In genomic region chr4:155164550-155164949, GRCm38 (mm10) we compare ENCODE assay signal across 8 mouse cellular contexts. TPM values are rescaled to one million over a fixed set of nuclear protein-coding genes. Genes with fewer than 3 reads are reported as not detected.
DNase-seq lines count a peak whose midpoint lies in the region; ATAC-seq and TF ChIP-seq lines count a peak whose summit lies in the region.

No protein-coding gene starts in this region.

- no peaks in the 10 kb centered on the region for H3K27me3 ChIP-seq in forebrain, embryonic 14.5 days (replicated peaks; ENCODE audit: control insufficient read depth, insufficient read depth, low read length)
- no peaks in the 10 kb centered on the region for H3K27me3 ChIP-seq in forebrain, embryonic 11.5 days (ENCODE audit: control insufficient read depth, insufficient read depth, low read length)
- H3K27me3 ChIP-seq in embryonic facial prominence, embryonic 14.5 days (replicated peaks; ENCODE audit: control insufficient read depth, insufficient read depth, low read length): no peaks in the 10 kb centered on the region
- no peaks in the 10 kb centered on the region for H3K27me3 ChIP-seq in hindbrain, postnatal 0 days (ENCODE audit: insufficient read depth, low read length)

- H3K4me3 ChIP-seq in forebrain, embryonic 14.5 days (ENCODE audit: low read depth, low read length): no peak overlapping the region
- no peak overlapping the region for H3K4me3 ChIP-seq in forebrain, embryonic 11.5 days (ENCODE audit: low read depth, low read length)
- H3K4me3 ChIP-seq in embryonic facial prominence, embryonic 14.5 days (ENCODE audit: low read depth, low read length): no peak overlapping the region
- H3K4me3 ChIP-seq in hindbrain, postnatal 0 days (ENCODE audit: low read length): no peak overlapping the region

- DNase-seq in forebrain, embryonic 14.5 days (ENCODE audit: low spot score): peak; percentile 45
- DNase-seq in forebrain, embryonic 11.5 days (ENCODE audit: low spot score): no peak
- DNase-seq in adipocyte (ENCODE audit: low spot score): peak; percentile 61
- peak; percentile 85 for DNase-seq in embryonic facial prominence, embryonic 14.5 days (ENCODE audit: low spot score)
- DNase-seq in hindbrain, postnatal 0 days (ENCODE audit: low spot score): peak; percentile 72
- peak; percentile 96 for DNase-seq in lung, postnatal 10 days
- DNase-seq in urinary bladder, adult 18-20 months (ENCODE audit: low spot score in 2 of 2): no peak
- DNase-seq in thymus, postnatal 10 days (ENCODE audit: low spot score in 2 of 2): no peak

- no peak overlapping the region for H3K4me2 ChIP-seq in forebrain, embryonic 14.5 days (ENCODE audit: low read length)
- H3K4me2 ChIP-seq in forebrain, embryonic 11.5 days (ENCODE audit: low read depth, low read length, severe bottlenecking): no peak overlapping the region
- H3K4me2 ChIP-seq in embryonic facial prominence, embryonic 14.5 days (ENCODE audit: low read depth, low read length): no peak overlapping the region
- no peak overlapping the region for H3K4me2 ChIP-seq in hindbrain, postnatal 0 days (ENCODE audit: low read depth, low read length)

- no peak overlapping the region for H3K9ac ChIP-seq in forebrain, embryonic 14.5 days (ENCODE audit: low read length)
- H3K9ac ChIP-seq in forebrain, embryonic 11.5 days (ENCODE audit: low read length): no peak overlapping the region
- H3K9ac ChIP-seq in embryonic facial prominence, embryonic 14.5 days (ENCODE audit: low read depth, low read length): no peak overlapping the region
- H3K9ac ChIP-seq in hindbrain, postnatal 0 days (replicated peaks; ENCODE audit: low read length): no peak overlapping the region

- no peak overlapping the region for H3K27ac ChIP-seq in forebrain, embryonic 14.5 days (ENCODE audit: low read depth, low read length)
- H3K27ac ChIP-seq in forebrain, embryonic 11.5 days (ENCODE audit: low read depth, low read length): no peak overlapping the region
- H3K27ac ChIP-seq in embryonic facial prominence, embryonic 14.5 days (replicated peaks; ENCODE audit: low read depth, low read length): no peak overlapping the region
- no peak overlapping the region; the same call in 1 of the 2 replicates for H3K27ac ChIP-seq in hindbrain, postnatal 0 days

- no peaks in the 10 kb centered on the region for H3K9me3 ChIP-seq in forebrain, embryonic 14.5 days (replicated peaks; ENCODE audit: control insufficient read depth, low read length)
- H3K9me3 ChIP-seq in forebrain, embryonic 11.5 days (ENCODE audit: control insufficient read depth, low read length): no peaks in the 10 kb centered on the region
- H3K9me3 ChIP-seq in embryonic facial prominence, embryonic 14.5 days (ENCODE audit: control insufficient read depth, low read length): 0 out of 2 replicates have a peak, but pooled peaks cover 4% of the 10 kb centered on the region
- H3K9me3 ChIP-seq in hindbrain, postnatal 0 days (ENCODE audit: low read length): no peaks in the 10 kb centered on the region

- ATAC-seq in forebrain, embryonic 14.5 days: peak; percentile 27; the same call in 1 of the 2 replicates
- no peak for ATAC-seq in forebrain, embryonic 11.5 days (replicated peaks; ENCODE audit: low FRiP score)
- ATAC-seq in embryonic facial prominence, embryonic 14.5 days (ENCODE audit: low read depth): peak; percentile 30; the same call in 1 of the 2 replicates
- ATAC-seq in hindbrain, postnatal 0 days: peak; percentile 33; the same call in 1 of the 2 replicates

- 68% methylated on average over 6 of the region's 6 CpGs for WGBS in forebrain, embryonic 14.5 days
- 93% methylated on average over 6 of the region's 6 CpGs for WGBS in forebrain, embryonic 11.5 days
- 80% methylated on average over 6 of the region's 6 CpGs for whole genome bisulfite sequencing in embryonic facial prominence, embryonic 14.5 days
- WGBS in hindbrain, postnatal 0 days: 50% methylated on average over 6 of the region's 6 CpGs

- peaks cover 13% of the 10 kb centered on the region; the same call in 1 of the 2 replicates for H3K4me1 ChIP-seq in forebrain, embryonic 14.5 days (ENCODE audit: control insufficient read depth, insufficient read depth, low read length)
- peaks cover 9% of the 10 kb centered on the region for H3K4me1 ChIP-seq in forebrain, embryonic 11.5 days (replicated peaks; ENCODE audit: control insufficient read depth, insufficient read depth, low read length)
- H3K4me1 ChIP-seq in embryonic facial prominence, embryonic 14.5 days (ENCODE audit: control insufficient read depth, insufficient read depth, low read length): peaks cover 48% of the 10 kb centered on the region
- H3K4me1 ChIP-seq in hindbrain, postnatal 0 days (ENCODE audit: insufficient read depth, low read length): peaks cover 24% of the 10 kb centered on the region; the same call in 1 of the 2 replicates

- no peak for TF ChIP-seq CTCF in hindbrain, postnatal 0 days (IDR thresholded peaks at IDR 0.05; ENCODE audit: low read depth)

- H3K36me3 ChIP-seq in forebrain, embryonic 14.5 days (ENCODE audit: control insufficient read depth, insufficient read depth, low read length): peaks cover 3% of the 10 kb centered on the region; the same call in 1 of the 2 replicates
- H3K36me3 ChIP-seq in forebrain, embryonic 11.5 days (ENCODE audit: control insufficient read depth, insufficient read depth, low read length): no peaks in the 10 kb centered on the region
- peaks cover 9% of the 10 kb centered on the region for H3K36me3 ChIP-seq in embryonic facial prominence, embryonic 14.5 days (ENCODE audit: control insufficient read depth, insufficient read depth, low read length)
- H3K36me3 ChIP-seq in hindbrain, postnatal 0 days (ENCODE audit: insufficient read depth, low read length): no peaks in the 10 kb centered on the region; the same call in 1 of the 2 replicates

RNA-seq across cellular contexts. Expression of gene Ski, which starts 57.8 kb away (rescaled TPM):
- 16.2 and 17.1 TPM in 2 replicates for polyA plus RNA-seq in forebrain, embryonic 14.5 days (2014; fragmentation: Nextera tagmentation; extraction: Ambion mirVana)
- polyA plus RNA-seq in forebrain, embryonic 11.5 days (2014; fragmentation: Nextera tagmentation; extraction: Ambion mirVana): 14.1 and 14.7 TPM in 2 replicates
- 34.1 and 34.9 TPM in 2 replicates for polyA plus RNA-seq in embryonic facial prominence, embryonic 14.5 days (2014; fragmentation: Nextera tagmentation; extraction: Ambion mirVana)
- 69.8 and 71.3 TPM in 2 replicates for total RNA-seq in hindbrain, postnatal 0 days (2014; rRNA removed)
- polyA plus RNA-seq in hindbrain, postnatal 0 days (2015; fragmentation: Nextera tagmentation; extraction: Ambion mirVana): 8.8 and 9.5 TPM in 2 replicates

Comparison
In these comparisons a context has a peak if more than half of its experiments do, and no peak if none do; other contexts are left out.
1. DNase-seq: peak in forebrain, embryonic 14.5 days (single experiment), adipocyte (single experiment), embryonic facial prominence, embryonic 14.5 days (single experiment), hindbrain, postnatal 0 days (single experiment) and lung, postnatal 10 days (single experiment); none in forebrain, embryonic 11.5 days (single experiment), urinary bladder, adult 18-20 months (0 of 2) and thymus, postnatal 10 days (0 of 2).